Mouse (Mus musculus) stomach, adult 2 months (tissue): Measurements from ENCODE around the gene Slx4. TPM values are rescaled to one million over a fixed set of nuclear protein-coding genes. Genes with fewer than 3 reads are reported as not detected.

Experiments used
- polyA plus RNA-seq: library from polyadenylated mRNA; depleted of rRNA; stranded (reverse); fragments of >200 nt; gene quantifications from 2 replicates; pipeline ENCODE4 v1.2.3, GENCODE M21; 2012; rRNA removed

Slx4 gene
- 4.7 and 6.4 TPM in 2 replicates for polyA plus RNA-seq

DNA sequence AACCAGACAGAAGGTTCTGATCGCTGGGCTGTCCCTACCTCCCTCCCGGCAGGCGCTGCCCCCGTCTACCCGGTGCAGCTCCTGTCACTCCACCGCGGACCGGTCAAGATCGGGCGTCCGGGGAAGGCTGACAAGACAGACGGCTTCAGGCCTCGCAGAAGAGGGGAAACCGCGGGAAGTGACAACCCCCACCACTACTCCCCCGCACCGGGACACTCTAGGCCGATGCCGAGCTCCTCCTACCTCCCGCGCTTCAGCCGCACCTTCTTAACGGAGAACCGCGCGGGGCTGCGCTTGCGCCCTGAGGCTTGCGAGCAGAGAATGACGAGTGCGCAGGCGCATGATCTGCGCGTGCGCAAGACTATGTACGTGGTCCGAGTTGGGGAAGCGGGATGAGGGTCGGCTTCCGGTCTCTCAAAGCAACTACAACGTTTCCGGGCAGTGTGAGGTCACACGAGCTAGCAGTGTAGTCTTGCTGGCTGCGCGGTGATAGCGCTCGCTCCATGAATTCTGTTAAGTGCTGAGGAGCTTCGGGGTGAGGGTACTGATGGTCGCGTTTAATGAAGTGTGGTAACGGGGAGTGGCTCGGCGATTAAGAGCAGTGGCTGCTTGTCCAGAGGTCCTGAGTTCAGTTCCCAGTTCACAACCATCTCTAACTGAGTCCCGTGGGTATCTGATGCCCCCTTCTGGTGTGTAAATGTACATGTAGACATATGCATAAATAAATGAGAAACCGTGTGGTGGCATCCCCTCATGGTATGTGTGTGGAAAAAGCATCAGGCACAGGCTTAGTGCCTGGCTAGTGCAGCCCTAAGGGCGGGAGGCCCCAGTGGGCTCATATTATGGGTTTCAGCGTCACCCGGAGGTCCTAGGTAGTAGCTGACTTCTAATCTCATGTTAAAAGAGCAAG is at the start of gene Slx4:
Slx4 (minus strand) TSS at position 282 of the 910 bp plus-strand sequence.

DNA sequence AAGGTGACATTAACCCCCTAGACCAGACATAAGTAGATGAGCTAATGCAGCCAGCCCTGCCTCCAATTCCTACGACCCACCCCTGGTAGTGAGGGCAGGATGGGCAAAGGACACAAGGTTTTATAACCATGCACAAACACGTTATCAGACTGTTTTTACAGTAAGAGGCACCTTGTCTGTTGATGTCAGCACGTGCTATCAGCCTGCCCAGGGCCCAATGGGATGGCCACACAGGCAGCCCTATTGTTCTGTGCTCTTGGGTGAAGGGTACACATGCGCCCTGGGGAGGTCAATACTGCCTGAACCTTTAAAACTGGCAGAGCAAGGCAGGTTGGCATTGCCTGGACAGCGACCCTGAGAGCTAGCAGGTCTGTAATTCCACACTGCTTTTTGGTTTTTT is 33.2 kb upstream of the Slx4 start, which contains the start of gene Dnase1:
Dnase1 (plus strand) TSS at position 136 of the 400 bp plus-strand sequence.

DNA sequence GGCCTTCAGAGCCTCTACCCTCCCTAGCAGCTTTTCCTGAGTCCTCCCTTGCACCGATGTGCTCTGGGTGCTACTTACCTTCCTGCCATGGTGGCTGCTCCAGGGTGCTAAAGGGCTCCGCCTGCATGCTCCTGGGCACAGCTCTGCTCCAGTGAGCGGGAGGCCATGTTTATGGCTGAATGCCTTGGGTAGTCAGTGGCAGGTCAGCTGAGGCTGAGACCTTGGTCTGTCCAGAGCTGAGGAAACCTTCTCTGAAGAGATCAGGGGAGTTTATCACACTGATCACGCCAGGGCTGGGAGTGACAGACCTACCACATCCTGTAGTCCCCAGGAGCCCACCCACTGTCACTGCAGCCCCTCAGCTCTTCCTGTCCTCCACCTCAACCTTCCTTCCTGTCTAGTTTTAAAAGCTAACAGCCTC is 27.3 kb downstream of the Slx4 start, which contains the start of gene Nlrc3:
Nlrc3 (minus strand) TSS at position 382 of the 421 bp plus-strand sequence.

Other genes starting within 250 kb of the Slx4 start
- not detected in 2 replicates for gene Olfr15, start 172.9 kb downstream of the Slx4 start, polyA plus RNA-seq
- 0.26 and 0.38 TPM in 2 replicates for gene Zfp174, start 156.5 kb downstream of the Slx4 start, polyA plus RNA-seq
- 30.6 and 34.5 TPM in 2 replicates for gene Naa60, start 131.4 kb downstream of the Slx4 start, polyA plus RNA-seq
- gene Zfp597, start 119.2 kb downstream of the Slx4 start, polyA plus RNA-seq = 0.62 and 0.76 TPM in 2 replicates
- not detected in 2 replicates for gene Gm20695, start 119.1 kb downstream of the Slx4 start, polyA plus RNA-seq
- gene 1700037C18Rik, start 95.1 kb downstream of the Slx4 start, polyA plus RNA-seq = 5.5 and 11.8 TPM in 2 replicates
- 1.4 and 1.9 TPM in 2 replicates for gene Cluap1, start 95.0 kb downstream of the Slx4 start, polyA plus RNA-seq
- 0.81 and 1.8 TPM in 2 replicates for gene Nlrc3, start 27.1 kb downstream of the Slx4 start, polyA plus RNA-seq
- gene Dnase1, start 33.2 kb upstream of the Slx4 start, polyA plus RNA-seq = 0.08 and 0.14 TPM in 2 replicates
- 29.0 and 40.5 TPM in 2 replicates for gene Trap1, start 74.1 kb upstream of the Slx4 start, polyA plus RNA-seq
- 7.3 and 11.9 TPM in 2 replicates for gene Crebbp, start 210.2 kb upstream of the Slx4 start, polyA plus RNA-seq